Mouse (Mus musculus) stomach, embryonic 16.5 days (tissue): ENCODE measurements around the gene Manbal. TPM values are rescaled to one million over a fixed set of nuclear protein-coding genes. Genes with fewer than 3 reads are reported as not detected.

Experiments used
- ATAC-seq: fragments of 200-750 bp; cut with Nextera tagmentation; 2 replicates; pipeline ENCODE4 v1.8.0; 2017; ENCODE audit warnings: moderate number of reproducible peaks, moderate TSS enrichment; ENCODE audit not compliant: insufficient read depth, low FRiP score
- H3K27ac ChIP-seq: fragments of 300-500 bp; sonication (generic); 2 replicates; pipeline ENCODE4 v1.5.1; 2014; ENCODE audit warnings: low read length
- H3K27me3 ChIP-seq: fragments of 300-500 bp; sonication (generic); 2 replicates; pipeline ENCODE4 v1.6.1; 2014; ENCODE audit warnings: low read length, control low read depth, mixed read lengths; ENCODE audit not compliant: control insufficient read depth, insufficient read depth
- H3K36me3 ChIP-seq: fragments of 300-500 bp; sonication (generic); 2 replicates; pipeline ENCODE4 v1.6.1; 2014; ENCODE audit warnings: low read length; ENCODE audit not compliant: control insufficient read depth, insufficient read depth
- H3K4me1 ChIP-seq: fragments of 300-500 bp; sonication (generic); 2 replicates; pipeline ENCODE4 v1.6.1; 2014; ENCODE audit warnings: low read length, control low read depth, mixed read lengths; ENCODE audit not compliant: control insufficient read depth, insufficient read depth
- H3K4me2 ChIP-seq: fragments of 300-500 bp; sonication (generic); 2 replicates; pipeline ENCODE4 v1.6.1; 2014; ENCODE audit warnings: low read depth, low read length, mixed read lengths
- H3K4me3 ChIP-seq: fragments of 300-500 bp; sonication (generic); replicated peaks from 2 replicates; pipeline ENCODE4 v1.5.1; 2014; ENCODE audit warnings: mild to moderate bottlenecking, low read length
- H3K9ac ChIP-seq: fragments of 300-500 bp; sonication (generic); 2 replicates; pipeline ENCODE4 v1.6.1; 2014; ENCODE audit warnings: low read length
- H3K9me3 ChIP-seq: fragments of 300-500 bp; sonication (generic); replicated peaks from 2 replicates; pipeline ENCODE4 v1.6.1; 2016; ENCODE audit warnings: low read length, control low read depth; ENCODE audit not compliant: control insufficient read depth
- WGBS: fragments of 180-500 bp; shearing (Covaris S2); extraction: QIAGEN DNeasy Blood & Tissue Kit; methylation state at CpG from one replicate; pipeline ENCODE4 v1.1.7; 2014; 5-methylcytosine and 5-hydroxymethylcytosine counted together
- polyA plus RNA-seq: library from polyadenylated mRNA; unstranded; fragments of >200 nt; fragmentation: Nextera tagmentation; extraction: Ambion mirVana; gene quantifications from 2 replicates; pipeline ENCODE4 v1.2.1, GENCODE M21; 2015

Gene Manbal
- polyA plus RNA-seq, 1 experiment from 2014 or later: 78.0 TPM

DNA sequence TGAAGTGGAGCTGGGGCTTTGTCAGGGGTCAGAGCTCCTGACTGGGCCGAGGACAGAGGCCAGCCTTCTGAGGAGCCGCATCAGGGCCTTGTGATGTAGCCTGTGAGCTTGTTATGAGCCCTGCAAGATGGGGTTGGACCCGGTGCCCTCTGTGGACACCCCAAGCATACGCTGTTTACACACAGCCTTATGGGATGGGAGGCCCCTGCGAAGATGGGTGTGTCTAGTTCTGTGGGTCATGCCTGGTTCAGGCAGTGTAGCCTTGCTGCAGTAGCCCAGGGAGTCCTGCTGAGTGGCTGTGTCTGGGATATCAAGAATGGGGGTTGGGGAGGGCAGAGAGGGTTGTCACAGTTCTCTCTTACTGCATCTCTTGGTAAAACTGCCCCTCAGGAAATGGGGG lies 64.5 kb downstream of the Manbal start:
- H3K4me1 ChIP-seq: peaks cover 87% of the 10 kb centered on the region
- H3K4me2 ChIP-seq: no peak overlapping the region
- WGBS: 53% methylated on average over 5 of the region's 5 CpGs
- no peaks in the 10 kb centered on the region for H3K27me3 ChIP-seq
- H3K27ac ChIP-seq: peak overlapping the region; percentile 93
- no peaks in the 10 kb centered on the region; the same call in 1 of the 2 replicates for H3K36me3 ChIP-seq
- peak overlapping the region; percentile 28; the same call in 1 of the 2 replicates for H3K9ac ChIP-seq
- no peak; the same call in 1 of the 2 replicates for ATAC-seq
- no peaks in the 10 kb centered on the region for H3K9me3 ChIP-seq
- H3K4me3 ChIP-seq: no peak overlapping the region

DNA sequence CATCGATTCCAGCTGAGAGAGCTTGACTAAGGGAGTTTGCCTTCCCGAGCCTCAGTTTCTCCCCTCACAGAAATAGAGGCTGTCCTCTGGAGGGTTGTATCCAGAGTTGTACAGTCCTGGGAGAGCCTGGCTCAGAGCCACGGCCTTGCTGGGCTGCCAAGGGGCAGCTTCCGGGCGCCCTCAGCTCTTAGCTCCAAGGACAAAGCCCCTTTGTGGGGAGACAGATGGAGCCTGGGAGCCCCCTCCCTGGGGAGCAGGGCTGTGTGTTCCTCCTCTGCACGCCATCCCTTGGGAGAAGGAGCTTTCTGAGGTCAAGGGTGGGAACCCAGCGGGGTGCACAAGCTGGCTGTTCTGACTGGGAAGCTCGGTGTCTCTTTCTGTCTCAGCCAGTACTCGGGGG lies 65.1 kb downstream of the Manbal start:
- peak overlapping the region; percentile 51; the same call in 1 of the 2 replicates for H3K9ac ChIP-seq
- H3K27me3 ChIP-seq: no peaks in the 10 kb centered on the region
- no peaks in the 10 kb centered on the region; the same call in 1 of the 2 replicates for H3K36me3 ChIP-seq
- no peaks in the 10 kb centered on the region for H3K9me3 ChIP-seq
- no peak for ATAC-seq
- no peak overlapping the region for H3K4me3 ChIP-seq
- peaks cover 82% of the 10 kb centered on the region for H3K4me1 ChIP-seq
- H3K27ac ChIP-seq: peak overlapping the region; percentile 93
- no peak overlapping the region for H3K4me2 ChIP-seq
- WGBS: 69% methylated on average over 9 of the region's 9 CpGs

DNA sequence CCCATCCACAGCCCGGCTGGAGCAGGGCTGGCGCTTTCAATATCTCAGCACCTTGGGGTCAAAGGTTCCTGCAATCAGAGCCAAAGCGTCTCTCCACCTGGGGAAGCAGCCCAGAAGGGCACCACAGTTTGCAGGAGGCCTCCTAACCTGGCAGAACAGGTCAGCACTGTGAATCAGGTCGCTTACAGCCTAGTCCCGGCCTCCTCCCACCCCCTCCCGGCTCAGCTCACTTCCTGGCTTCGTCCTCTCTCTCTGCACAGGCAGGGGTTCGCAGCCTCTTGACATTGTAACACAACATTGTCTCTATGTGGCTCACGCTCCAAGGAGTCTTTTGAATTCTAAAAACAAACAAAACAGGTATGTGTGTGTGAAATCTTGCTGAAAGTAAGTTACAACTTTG lies 66.6 kb downstream of the Manbal start:
- WGBS: 29% methylated on average over 9 of the region's 9 CpGs
- no peaks in the 10 kb centered on the region for H3K27me3 ChIP-seq
- H3K36me3 ChIP-seq: no peaks in the 10 kb centered on the region
- H3K9me3 ChIP-seq: no peaks in the 10 kb centered on the region
- peak overlapping the region; percentile 93 for H3K27ac ChIP-seq
- peak overlapping the region; percentile 47 for H3K9ac ChIP-seq
- no peak overlapping the region for H3K4me3 ChIP-seq
- ATAC-seq: peak; percentile 45; the same call in 1 of the 2 replicates
- H3K4me2 ChIP-seq: peak overlapping the region; percentile 14; the same call in 1 of the 2 replicates
- peaks cover 69% of the 10 kb centered on the region for H3K4me1 ChIP-seq

DNA sequence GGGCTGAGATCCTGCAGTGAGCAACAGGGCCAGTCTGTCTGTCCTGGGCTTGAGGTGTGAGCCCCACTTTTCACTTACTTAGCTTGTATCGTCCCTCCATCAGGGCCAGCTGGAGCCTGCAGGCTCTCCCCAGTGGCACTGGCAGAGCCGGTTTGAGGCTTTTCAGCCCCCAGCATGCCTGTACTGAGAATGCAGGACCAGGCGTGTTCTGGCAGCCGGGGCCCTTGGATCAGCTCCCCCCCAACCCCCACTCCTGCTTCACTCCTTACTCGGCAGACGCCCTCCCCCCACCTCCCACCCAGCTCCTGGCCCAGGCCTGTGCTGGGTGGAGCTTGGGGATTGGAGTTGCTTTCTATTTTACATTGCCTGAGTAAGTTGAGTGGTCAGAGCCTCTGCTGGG lies 67.1 kb downstream of the Manbal start:
- H3K9ac ChIP-seq: peak overlapping the region; percentile 47
- no peaks in the 10 kb centered on the region for H3K9me3 ChIP-seq
- peak overlapping the region; percentile 14; the same call in 1 of the 2 replicates for H3K4me2 ChIP-seq
- no peaks in the 10 kb centered on the region for H3K36me3 ChIP-seq
- H3K27ac ChIP-seq: peak overlapping the region; percentile 93
- WGBS: 13% methylated on average over 6 of the region's 6 CpGs
- H3K4me1 ChIP-seq: peaks cover 66% of the 10 kb centered on the region
- H3K27me3 ChIP-seq: no peaks in the 10 kb centered on the region
- peak; percentile 81 for ATAC-seq
- H3K4me3 ChIP-seq: no peak overlapping the region

DNA sequence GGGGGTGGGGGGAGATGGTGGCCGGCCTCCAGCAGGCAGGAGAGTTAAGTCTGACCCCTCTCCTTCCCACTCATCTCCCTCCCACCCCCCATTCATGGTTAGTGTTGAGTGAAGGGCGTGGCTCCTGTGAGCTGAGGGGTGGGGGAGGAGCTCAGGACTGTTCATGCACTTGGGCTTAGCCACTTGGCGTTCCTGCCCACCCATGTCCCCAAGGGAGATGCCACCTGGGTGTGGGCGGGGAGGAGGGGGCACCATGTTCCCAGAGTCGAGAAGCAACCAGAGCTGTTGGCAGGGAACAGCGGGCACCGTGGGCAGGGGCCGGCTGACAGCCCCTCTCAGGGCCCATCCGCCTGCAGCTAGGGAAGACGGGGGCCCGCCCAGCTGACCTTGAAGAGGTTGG lies 69.1 kb downstream of the Manbal start:
- H3K4me1 ChIP-seq: peaks cover 50% of the 10 kb centered on the region
- no peak overlapping the region for H3K4me2 ChIP-seq
- ATAC-seq: no peak
- peaks cover 14% of the 10 kb centered on the region for H3K36me3 ChIP-seq
- no peak overlapping the region for H3K27ac ChIP-seq
- H3K9me3 ChIP-seq: peaks cover 3% of the 10 kb centered on the region; the same call in 1 of the 2 replicates
- no peak overlapping the region for H3K4me3 ChIP-seq
- H3K27me3 ChIP-seq: no peaks in the 10 kb centered on the region
- no peak overlapping the region for H3K9ac ChIP-seq
- WGBS: 76% methylated on average over 11 of the region's 11 CpGs

DNA sequence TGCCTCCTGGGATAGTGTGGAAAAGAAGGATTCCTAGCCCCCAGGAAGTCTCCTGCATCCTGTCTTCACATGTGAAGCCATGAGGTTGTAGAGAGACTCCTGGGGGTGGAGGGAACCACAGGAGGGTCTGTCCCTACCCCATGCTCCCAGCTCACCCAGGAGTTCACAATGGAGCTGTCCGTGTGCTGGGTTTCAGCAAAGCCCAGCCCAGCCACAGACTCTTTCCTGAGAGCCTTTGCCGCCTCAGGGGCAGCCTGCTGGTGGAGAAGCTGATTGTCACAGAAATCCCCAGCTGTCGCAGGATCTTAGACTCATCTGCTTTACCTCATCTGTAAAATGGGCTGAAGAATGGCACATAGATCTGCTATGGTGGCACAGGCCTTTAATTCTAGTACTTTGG lies 69.7 kb downstream of the Manbal start:
- H3K27ac ChIP-seq: no peak overlapping the region
- WGBS: 86% methylated on average over 3 of the region's 3 CpGs
- H3K9me3 ChIP-seq: peaks cover 3% of the 10 kb centered on the region; the same call in 1 of the 2 replicates
- H3K4me3 ChIP-seq: no peak overlapping the region
- no peak overlapping the region for H3K4me2 ChIP-seq
- H3K9ac ChIP-seq: no peak overlapping the region
- ATAC-seq: no peak
- H3K4me1 ChIP-seq: peaks cover 43% of the 10 kb centered on the region
- H3K27me3 ChIP-seq: no peaks in the 10 kb centered on the region
- peaks cover 18% of the 10 kb centered on the region for H3K36me3 ChIP-seq

DNA sequence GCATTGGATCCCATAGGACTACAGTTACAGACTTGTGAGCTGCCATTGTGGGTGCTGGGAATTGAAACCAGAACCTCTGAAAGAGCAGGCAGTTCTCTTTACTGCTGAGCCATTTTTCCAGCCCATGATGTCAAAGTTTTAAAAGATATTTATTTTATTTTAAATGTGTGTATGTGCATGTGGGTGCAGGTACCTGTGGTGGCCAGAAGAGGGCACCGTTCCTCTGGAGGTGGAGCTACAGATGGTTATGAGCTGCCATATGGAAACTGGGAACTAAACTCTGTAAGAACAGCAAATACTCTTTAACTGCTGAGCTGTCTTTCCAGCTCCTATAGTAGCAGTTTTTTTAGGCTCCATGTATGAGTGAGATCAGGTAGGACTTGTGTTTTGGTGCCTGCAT lies 74.0 kb downstream of the Manbal start:
- Histone ChIP-seq H3K27ac (no peak overlapping the region), H3K27me3 (no peaks in the 10 kb centered on the region), H3K9me3 (peaks cover 3% of the 10 kb centered on the region; the same call in 1 of the 2 replicates), H3K36me3 (peaks cover 18% of the 10 kb centered on the region), H3K4me2 (no peak overlapping the region), H3K9ac (no peak overlapping the region), H3K4me3 (no peak overlapping the region), H3K4me1 (peaks cover 2% of the 10 kb centered on the region; the same call in 1 of the 2 replicates)
- ATAC-seq: no peak
- WGBS: 91% methylated on average over 1 of the region's 1 CpGs

Other genes starting within 250 kb of the Manbal start
- 27.2 and 29.1 TPM in 2 replicates for gene Samhd1, start 232.3 kb upstream of the Manbal start, polyA plus RNA-seq
- gene Rbl1, start 163.1 kb upstream of the Manbal start, polyA plus RNA-seq: 17.6 and 20.2 TPM in 2 replicates
- gene Rpn2, start 88.6 kb upstream of the Manbal start, polyA plus RNA-seq: 341 and 347 TPM in 2 replicates
- 0.43 and 0.50 TPM in 2 replicates for gene Mroh8, start 88.0 kb upstream of the Manbal start, polyA plus RNA-seq
- gene Ghrh, start 20.1 kb upstream of the Manbal start, polyA plus RNA-seq: 0.30 and 0.51 TPM in 2 replicates
- gene Src, start 50.9 kb downstream of the Manbal start, polyA plus RNA-seq: 12.1 and 14.7 TPM in 2 replicates
- gene Nnat, start 192.5 kb downstream of the Manbal start, polyA plus RNA-seq: 268 and 304 TPM in 2 replicates
- gene Blcap, start 203.7 kb downstream of the Manbal start, polyA plus RNA-seq: 45.3 and 50.0 TPM in 2 replicates